Mouse (Mus musculus): ENCODE data around the gene Vhl. TPM values are rescaled to one million over a fixed set of nuclear protein-coding genes. Genes with fewer than 3 reads are reported as not detected.
"Not testable (repeated sequence)": the region's sequence is repeated elsewhere in the genome, so short reads cannot be mapped to it uniquely, and the experiment has no call there.

Gene Vhl
- polyA plus RNA-seq, 1 experiment from 2014 or later, result 8.7 TPM

DNA sequence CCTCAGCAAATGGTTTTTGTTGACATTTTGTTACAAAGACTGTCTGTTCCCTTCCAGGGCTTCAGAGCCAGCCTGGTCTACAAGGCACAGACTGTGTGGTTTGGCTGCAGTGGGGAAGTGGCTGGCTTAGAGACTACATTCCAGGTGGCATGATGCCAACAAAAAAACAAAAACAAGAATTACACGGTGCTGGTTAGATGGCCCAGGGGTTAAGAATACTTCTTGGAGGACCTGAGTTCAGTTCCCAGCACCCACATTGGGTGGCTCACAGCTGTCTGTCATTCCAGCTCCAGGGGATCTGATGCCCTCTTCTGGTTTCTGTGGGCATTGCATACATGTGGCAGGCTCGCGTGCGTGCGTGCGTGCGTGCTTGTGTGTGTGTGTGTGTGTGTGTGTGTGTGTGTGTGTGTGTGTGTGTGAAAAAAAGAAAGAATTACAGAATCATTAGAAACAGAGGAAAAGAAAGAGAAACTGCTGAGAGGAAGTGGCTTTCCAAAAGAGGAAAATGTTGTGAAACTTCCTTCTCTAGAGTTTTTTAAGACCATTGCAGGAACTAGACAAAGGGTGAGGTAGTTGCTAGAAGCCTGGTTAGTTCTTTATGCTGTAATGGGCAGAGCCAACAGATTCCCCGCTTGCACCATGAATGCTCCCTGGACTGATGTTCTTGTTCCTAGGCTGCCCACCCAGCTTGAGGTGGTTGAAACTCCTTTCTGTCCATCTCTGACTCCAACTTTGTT is 39.4 kb downstream of the Vhl start:
- no peak overlapping the region for H3K4me2 ChIP-seq
- no peak overlapping the region for H3K4me3 ChIP-seq (replicated peaks)
- H3K9me3 ChIP-seq (replicated peaks), result no peaks in the 10 kb centered on the region
- no peaks in the 10 kb centered on the region for H3K27me3 ChIP-seq
- 80% methylated on average over 8 of the region's 8 CpGs for WGBS (ENCODE audit: insufficient replicate concordance)
- ATAC-seq (ENCODE audit: insufficient read depth), result no peak
- peaks cover 55% of the 10 kb centered on the region for H3K4me1 ChIP-seq (replicated peaks)
- H3K9ac ChIP-seq, result no peak overlapping the region
- peak overlapping the region; percentile 55; the same call in 1 of the 2 replicates for H3K27ac ChIP-seq (replicated peaks)
- H3K36me3 ChIP-seq (replicated peaks), result 0 out of 2 replicates have a peak, but pooled peaks cover 5% of the 10 kb centered on the region

GRCm38 (mm10) chr6:113664305-113664704 is 40.5 kb downstream of the Vhl start:
- 67% methylated on average over 7 of the region's 7 CpGs for WGBS (ENCODE audit: insufficient replicate concordance)
- Histone ChIP-seq H3K9ac (no peak overlapping the region), H3K4me3 (replicated peaks) (no peak overlapping the region), H3K27me3 (no peaks in the 10 kb centered on the region), H3K4me2 (no peak overlapping the region), H3K4me1 (replicated peaks) (peaks cover 55% of the 10 kb centered on the region), H3K36me3 (replicated peaks) (0 out of 2 replicates have a peak, but pooled peaks cover 5% of the 10 kb centered on the region), H3K9me3 (replicated peaks) (no peaks in the 10 kb centered on the region), H3K27ac (replicated peaks) (no peak overlapping the region)
- ATAC-seq (ENCODE audit: insufficient read depth), result no peak

DNA sequence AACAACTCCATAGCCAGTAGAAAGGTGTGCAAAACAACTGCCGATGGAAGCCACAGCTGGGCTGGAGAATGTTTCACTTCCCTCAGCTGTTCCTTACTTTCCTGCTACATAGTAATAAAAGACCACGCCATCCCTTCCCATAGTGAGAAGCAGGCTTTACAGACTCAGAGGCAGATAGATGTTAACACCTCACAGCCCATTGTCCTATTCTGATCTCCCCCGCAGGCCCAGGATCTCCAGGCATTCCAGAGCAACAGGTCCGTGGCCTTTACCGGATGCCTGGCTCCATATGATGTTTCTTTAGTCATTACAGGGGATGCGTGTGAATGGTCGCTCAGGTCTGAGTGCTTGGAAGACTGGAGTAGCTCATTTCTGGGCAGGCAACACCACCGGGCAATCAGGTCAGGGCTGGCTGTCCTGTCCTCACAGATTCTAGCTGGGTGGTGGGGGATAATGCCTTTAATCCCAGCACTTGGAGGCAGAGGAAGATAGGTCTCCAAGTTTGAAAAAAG is 43.9 kb downstream of the Vhl start:
- ATAC-seq (ENCODE audit: insufficient read depth), result no peak
- Histone ChIP-seq H3K4me3 (replicated peaks) (no peak overlapping the region), H3K36me3 (replicated peaks) (peaks cover 15% of the 10 kb centered on the region; the same call in 1 of the 2 replicates), H3K4me2 (no peak overlapping the region), H3K4me1 (replicated peaks) (peaks cover 36% of the 10 kb centered on the region), H3K9me3 (replicated peaks) (no peaks in the 10 kb centered on the region), H3K27ac (replicated peaks) (no peak overlapping the region; the same call in 1 of the 2 replicates), H3K9ac (no peak overlapping the region), H3K27me3 (no peaks in the 10 kb centered on the region)
- WGBS (ENCODE audit: insufficient replicate concordance), result 74% methylated on average over 8 of the region's 8 CpGs

DNA sequence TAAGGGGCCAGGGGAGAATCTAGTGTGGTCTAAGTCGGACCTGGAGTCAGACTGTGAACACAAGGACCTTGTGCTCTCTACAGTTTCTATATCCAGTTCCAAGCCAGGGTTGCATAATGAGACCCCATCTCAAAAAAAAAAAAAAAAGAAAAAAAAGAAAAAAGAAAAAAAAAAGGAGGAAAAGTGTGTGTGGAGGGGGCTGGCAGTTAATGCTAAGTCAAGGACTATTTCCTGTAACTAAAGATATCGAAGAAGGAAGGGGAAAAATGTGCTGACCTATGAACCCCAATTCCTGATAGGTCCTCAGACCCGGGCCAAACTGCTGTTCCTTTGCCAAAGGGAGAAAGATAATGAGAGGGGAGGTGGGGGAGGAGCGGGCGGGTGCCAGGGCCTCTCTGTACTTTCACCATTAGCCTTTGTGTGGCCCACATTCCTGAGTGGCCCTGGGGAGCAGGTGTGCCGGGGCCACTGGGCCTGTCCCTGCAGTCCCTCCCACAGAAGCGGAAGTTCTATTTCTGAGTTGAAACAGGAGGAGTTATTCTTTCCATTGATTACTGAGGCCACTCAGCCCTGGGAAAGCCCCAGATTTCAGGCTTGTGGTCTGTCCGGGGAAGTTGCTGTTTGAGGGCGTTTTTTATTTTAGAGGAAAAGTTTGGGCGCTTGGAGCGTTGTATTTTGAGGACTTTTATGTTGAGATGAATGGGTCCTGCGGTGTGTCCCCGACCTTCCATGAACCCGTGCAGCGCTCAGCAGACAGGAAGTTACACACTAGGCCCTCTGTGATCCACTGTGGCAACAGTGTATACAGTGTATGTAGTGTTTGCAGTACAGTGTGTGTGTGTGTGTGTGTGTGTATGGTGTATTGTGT is 44.8 kb downstream of the Vhl start:
- Histone ChIP-seq H3K36me3 (replicated peaks) (peaks cover 20% of the 10 kb centered on the region; the same call in 1 of the 2 replicates), H3K27ac (replicated peaks) (peak overlapping the region; percentile 72), H3K4me1 (replicated peaks) (peaks cover 36% of the 10 kb centered on the region), H3K9me3 (replicated peaks) (no peaks in the 10 kb centered on the region), H3K4me2 (peak overlapping the region; percentile 20), H3K9ac (no peak overlapping the region), H3K4me3 (replicated peaks) (no peak overlapping the region), H3K27me3 (no peaks in the 10 kb centered on the region)
- peak; percentile 69 for ATAC-seq (ENCODE audit: insufficient read depth)
- 14% methylated on average over 15 of the region's 15 CpGs for WGBS (ENCODE audit: insufficient replicate concordance)

DNA sequence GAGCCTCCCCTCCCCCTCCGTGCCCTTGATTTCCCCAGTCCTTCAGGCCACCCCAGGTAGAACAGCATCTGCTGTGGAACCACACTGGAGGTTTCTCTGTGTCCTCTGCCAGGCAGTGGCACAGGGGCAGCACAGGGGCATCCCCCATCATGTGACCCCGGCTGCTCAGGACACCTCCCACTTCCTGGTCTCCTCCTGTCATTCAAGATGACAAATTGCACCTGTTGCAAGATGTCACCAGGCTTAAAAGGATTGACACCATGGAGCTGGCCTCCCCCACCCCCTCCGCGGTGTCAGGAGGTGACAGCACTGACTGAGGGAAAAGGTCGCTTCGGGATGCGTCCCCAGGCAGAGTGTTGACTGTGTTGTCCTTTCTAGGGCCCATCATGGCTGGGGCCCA is 46.1 kb downstream of the Vhl start:
- Histone ChIP-seq H3K36me3 (replicated peaks) (peaks cover 23% of the 10 kb centered on the region; the same call in 1 of the 2 replicates), H3K4me2 (no peak overlapping the region), H3K9ac (no peak overlapping the region), H3K27ac (replicated peaks) (peak overlapping the region; percentile 24; the same call in 1 of the 2 replicates), H3K27me3 (no peaks in the 10 kb centered on the region), H3K4me3 (replicated peaks) (no peak overlapping the region), H3K9me3 (replicated peaks) (no peaks in the 10 kb centered on the region), H3K4me1 (replicated peaks) (peaks cover 33% of the 10 kb centered on the region)
- WGBS (ENCODE audit: insufficient replicate concordance), result 68% methylated on average over 7 of the region's 7 CpGs
- ATAC-seq (ENCODE audit: insufficient read depth), result no peak

- H3K4me1 ChIP-seq (replicated peaks), result peaks cover 32% of the 10 kb centered on the region
- H3K4me3 ChIP-seq (replicated peaks); H3K9ac ChIP-seq; H3K27me3 ChIP-seq; H3K27ac ChIP-seq (replicated peaks); H3K9me3 ChIP-seq (replicated peaks); H3K4me2 ChIP-seq; ATAC-seq (ENCODE audit: insufficient read depth): not testable (repeated sequence)
- H3K36me3 ChIP-seq (replicated peaks), result peaks cover 25% of the 10 kb centered on the region; the same call in 1 of the 2 replicates
- whole genome bisulfite sequencing (ENCODE audit: insufficient replicate concordance), result 78% methylated on average over 1 of the region's 1 CpGs
Measured at GRCm38 (mm10) chr6:113672029-113672428, 48.3 kb downstream of the Vhl start.

DNA sequence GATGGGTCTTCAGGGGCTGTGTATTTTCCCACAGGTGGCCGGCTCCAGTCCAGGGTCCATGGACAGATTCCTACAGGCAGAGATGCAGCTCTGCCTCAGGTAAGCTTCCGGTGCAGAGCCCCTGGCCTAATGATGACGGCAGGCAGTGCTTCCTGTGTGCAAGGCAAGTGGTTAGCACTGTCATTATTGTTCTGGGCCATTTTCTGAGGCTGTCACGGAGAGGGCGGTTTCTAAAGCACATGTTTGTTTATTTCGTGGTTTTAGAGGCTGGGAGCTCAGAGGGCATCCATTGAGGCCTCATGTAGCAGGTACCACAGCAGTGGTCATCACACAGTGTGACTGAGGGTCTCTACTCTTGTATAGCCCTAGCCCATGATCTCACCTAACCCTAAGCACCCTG is 49.2 kb downstream of the Vhl start:
- H3K27me3 ChIP-seq, result no peaks in the 10 kb centered on the region
- H3K4me3 ChIP-seq (replicated peaks), result no peak overlapping the region
- no peak overlapping the region for H3K27ac ChIP-seq (replicated peaks)
- no peak overlapping the region for H3K9ac ChIP-seq
- peaks cover 25% of the 10 kb centered on the region; the same call in 1 of the 2 replicates for H3K36me3 ChIP-seq (replicated peaks)
- WGBS (ENCODE audit: insufficient replicate concordance), result 68% methylated on average over 6 of the region's 6 CpGs
- ATAC-seq (ENCODE audit: insufficient read depth), result no peak
- H3K4me2 ChIP-seq, result no peak overlapping the region
- peaks cover 32% of the 10 kb centered on the region for H3K4me1 ChIP-seq (replicated peaks)
- no peaks in the 10 kb centered on the region for H3K9me3 ChIP-seq (replicated peaks)

DNA sequence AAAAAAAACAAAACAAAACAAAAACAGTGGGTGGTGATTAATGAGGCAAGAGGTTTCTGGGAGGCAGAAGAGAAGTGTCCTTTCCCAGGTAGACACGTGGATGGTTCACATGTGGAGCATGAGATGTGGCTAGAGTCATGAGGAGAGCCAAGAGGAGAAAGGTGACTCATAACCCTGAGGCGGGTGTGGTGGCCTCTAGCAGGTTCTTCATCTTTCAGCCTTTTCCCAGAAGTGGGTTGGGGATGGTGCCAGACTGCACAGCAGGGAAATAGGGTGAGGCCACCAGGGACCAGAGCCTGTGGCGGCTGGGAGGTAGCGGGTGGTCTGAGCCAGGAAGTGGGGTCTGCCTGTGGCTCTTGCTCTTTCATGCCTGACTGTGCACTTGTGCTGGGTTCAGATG is 51.5 kb downstream of the Vhl start:
- no peak overlapping the region for H3K4me3 ChIP-seq (replicated peaks)
- H3K4me2 ChIP-seq, result no peak overlapping the region
- no peaks in the 10 kb centered on the region for H3K27me3 ChIP-seq
- 62% methylated on average over 4 of the region's 4 CpGs for WGBS (ENCODE audit: insufficient replicate concordance)
- no peak overlapping the region for H3K27ac ChIP-seq (replicated peaks)
- H3K36me3 ChIP-seq (replicated peaks), result peaks cover 29% of the 10 kb centered on the region
- H3K9ac ChIP-seq, result no peak overlapping the region
- H3K4me1 ChIP-seq (replicated peaks), result peaks cover 17% of the 10 kb centered on the region
- H3K9me3 ChIP-seq (replicated peaks), result no peaks in the 10 kb centered on the region
- ATAC-seq (ENCODE audit: insufficient read depth), result no peak

DNA sequence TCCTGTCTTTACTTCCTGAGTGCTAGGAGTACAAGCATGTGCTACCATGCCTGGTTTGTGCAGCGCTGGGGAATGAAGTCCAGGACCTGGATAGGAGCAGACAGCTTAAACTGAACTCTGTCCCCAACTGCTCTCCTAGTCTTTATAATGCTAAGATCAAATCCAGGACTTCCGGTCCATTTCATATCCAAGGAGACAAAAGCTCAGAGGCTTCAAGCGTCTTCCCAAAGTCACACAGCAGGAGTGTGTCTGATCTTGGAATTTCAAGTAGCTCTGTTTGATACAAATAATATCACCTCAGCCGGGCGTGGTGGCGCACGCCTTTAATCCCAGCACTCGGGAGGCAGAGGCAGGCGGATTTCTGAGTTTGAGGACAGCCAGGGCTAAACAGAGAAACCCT is 52.2 kb downstream of the Vhl start:
- no peak for ATAC-seq (ENCODE audit: insufficient read depth)
- Histone ChIP-seq H3K27ac (replicated peaks) (no peak overlapping the region), H3K27me3 (no peaks in the 10 kb centered on the region), H3K4me2 (no peak overlapping the region), H3K4me1 (replicated peaks) (peaks cover 23% of the 10 kb centered on the region), H3K9ac (no peak overlapping the region), H3K9me3 (replicated peaks) (no peaks in the 10 kb centered on the region), H3K36me3 (replicated peaks) (peaks cover 29% of the 10 kb centered on the region), H3K4me3 (replicated peaks) (no peak overlapping the region)
- 86% methylated on average over 9 of the region's 9 CpGs for whole genome bisulfite sequencing (ENCODE audit: insufficient replicate concordance)

- Histone ChIP-seq H3K27ac (replicated peaks) (no peak overlapping the region), H3K9me3 (replicated peaks) (no peaks in the 10 kb centered on the region), H3K27me3 (no peaks in the 10 kb centered on the region), H3K4me2 (no peak overlapping the region), H3K9ac (no peak overlapping the region), H3K4me1 (replicated peaks) (peaks cover 28% of the 10 kb centered on the region), H3K4me3 (replicated peaks) (no peak overlapping the region), H3K36me3 (replicated peaks) (peaks cover 19% of the 10 kb centered on the region; the same call in 1 of the 2 replicates)
- WGBS (ENCODE audit: insufficient replicate concordance), result 70% methylated on average over 14 of the region's 14 CpGs
- ATAC-seq (ENCODE audit: insufficient read depth), result no peak
Measured at GRCm38 (mm10) chr6:113677070-113677734, 53.4 kb downstream of the Vhl start.
